Comparison of ENCODE assay signal across 27 mouse cellular contexts in the genomic region with DNA sequence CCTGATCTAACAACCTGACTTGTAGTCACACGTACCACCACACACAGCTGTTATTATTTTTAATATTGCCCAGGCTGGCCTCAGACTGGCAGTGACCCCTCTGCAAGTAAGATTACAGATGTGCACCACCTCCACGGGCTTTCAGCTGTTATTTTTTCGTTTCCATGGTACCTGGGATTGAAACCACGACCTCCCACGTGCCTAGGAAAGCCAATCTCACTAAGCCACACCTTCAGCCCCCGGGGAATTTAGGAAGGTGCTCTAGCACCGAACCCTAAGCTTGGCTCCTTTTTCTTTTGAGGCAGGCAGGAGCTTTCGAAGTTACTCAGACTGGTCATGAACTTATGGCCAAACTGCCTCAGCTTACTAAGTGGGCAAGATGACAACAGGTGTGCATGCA. TPM values are rescaled to one million over a fixed set of nuclear protein-coding genes. Genes with fewer than 3 reads are reported as not detected.
A peak's percentile ranks its signal among the peaks of the same experiment; 100 is the strongest.
DNase-seq lines count a peak whose midpoint lies in the region; ATAC-seq and TF ChIP-seq lines count a peak whose summit lies in the region.
"Had no signal": no experiment of that assay in that cellular context is flagged by ENCODE, and none has a peak within 500 bp of the region (broad histone marks: within the 10 kb centered on the region; RNA-seq: fewer than 3 reads in every experiment).

No protein-coding gene starts in this region.

- WGBS in limb, embryonic 13.5 days = 51% methylated on average over 8 of the region's 8 CpGs
- 64% methylated on average over 8 of the region's 8 CpGs for WGBS in limb, embryonic 10.5 days
- WGBS in embryonic facial prominence, embryonic 14.5 days = 40% methylated on average over 8 of the region's 8 CpGs

- TF ChIP-seq CTCF in E14TG2a.4 (conservative IDR thresholded peaks at IDR 0.05; ENCODE audit: low read length) = no peak

- no peak overlapping the region for H3K4me3 ChIP-seq in limb, embryonic 13.5 days
- H3K4me3 ChIP-seq in limb, embryonic 10.5 days = no peak overlapping the region
- H3K4me3 ChIP-seq in E14TG2a.4 (replicated peaks; ENCODE audit: low read length) = 0 out of 2 replicates have a peak overlapping the region, but pooled peaks have one; percentile 26
- no peak overlapping the region for H3K4me3 ChIP-seq in embryonic facial prominence, embryonic 14.5 days (ENCODE audit: low read depth, low read length)
- H3K4me3 ChIP-seq: embryonic facial prominence, embryonic 15.5 days; erythroblast, embryonic 14.5 days; forebrain, embryonic 15.5 days; heart, embryonic 12.5 days had no signal

- DNase-seq in limb, embryonic 10.5 days (ENCODE audit: low spot score) = no peak
- DNase-seq in R1 (ENCODE audit: low read depth, low spot score) = peak; percentile 84
- DNase-seq in embryonic facial prominence, embryonic 14.5 days (ENCODE audit: low spot score) = peak; percentile 35
- no peak for DNase-seq in gastrocnemius, adult 8-10 months (ENCODE audit: low spot score in 2 of 2)
- DNase-seq in adrenal gland, postnatal 10 days = no peak
- DNase-seq: adrenal gland, adult 8-10 months; cerebellum, adult 11-12 months; cerebellum, adult 9-10 months; cerebellum, postnatal 25 days; gastrocnemius, postnatal 10 days had no signal

- no peaks in the 10 kb centered on the region for H3K4me1 ChIP-seq in limb, embryonic 13.5 days
- H3K4me1 ChIP-seq in limb, embryonic 10.5 days = peaks cover 5% of the 10 kb centered on the region
- H3K4me1 ChIP-seq in E14TG2a.4 (replicated peaks; ENCODE audit: low read depth, low read length) = peaks cover 98% of the 10 kb centered on the region
- no peaks in the 10 kb centered on the region for H3K4me1 ChIP-seq in embryonic facial prominence, embryonic 14.5 days (ENCODE audit: control insufficient read depth, insufficient read depth, low read length)

- no peak overlapping the region for H3K27ac ChIP-seq in limb, embryonic 13.5 days
- H3K27ac ChIP-seq in limb, embryonic 10.5 days = no peak overlapping the region
- no peak overlapping the region for H3K27ac ChIP-seq in embryonic facial prominence, embryonic 14.5 days (replicated peaks; ENCODE audit: low read depth, low read length)
- H3K27ac ChIP-seq: embryonic facial prominence, embryonic 15.5 days; forebrain, embryonic 15.5 days had no signal

- 0 out of 2 replicates have a peak overlapping the region, but pooled peaks have one; percentile 19 for H3K9ac ChIP-seq in limb, embryonic 13.5 days
- no peak overlapping the region for H3K9ac ChIP-seq in embryonic facial prominence, embryonic 14.5 days (ENCODE audit: low read depth, low read length)
- H3K9ac ChIP-seq: embryonic facial prominence, embryonic 15.5 days; forebrain, embryonic 15.5 days; heart, embryonic 12.5 days had no signal

- no peaks in the 10 kb centered on the region for H3K36me3 ChIP-seq in limb, embryonic 13.5 days
- no peaks in the 10 kb centered on the region for H3K36me3 ChIP-seq in limb, embryonic 10.5 days
- H3K36me3 ChIP-seq in E14TG2a.4 (ENCODE audit: insufficient read depth, low read length) = no peaks in the 10 kb centered on the region; the same call in 1 of the 2 replicates
- no peaks in the 10 kb centered on the region for H3K36me3 ChIP-seq in embryonic facial prominence, embryonic 14.5 days (ENCODE audit: control insufficient read depth, insufficient read depth, low read length)
- H3K36me3 ChIP-seq: embryonic facial prominence, embryonic 15.5 days; forebrain, embryonic 15.5 days; heart, embryonic 12.5 days had no signal

- no peaks in the 10 kb centered on the region for H3K9me3 ChIP-seq in limb, embryonic 13.5 days
- H3K9me3 ChIP-seq in limb, embryonic 10.5 days (replicated peaks) = no peaks in the 10 kb centered on the region
- H3K9me3 ChIP-seq in E14TG2a.4 (ENCODE audit: low read length) = no peaks in the 10 kb centered on the region
- no peaks in the 10 kb centered on the region for H3K9me3 ChIP-seq in embryonic facial prominence, embryonic 14.5 days (ENCODE audit: control insufficient read depth, low read length)
- H3K9me3 ChIP-seq: embryonic facial prominence, embryonic 15.5 days; forebrain, embryonic 15.5 days; heart, embryonic 12.5 days had no signal

- H3K27me3 ChIP-seq in limb, embryonic 13.5 days = no peaks in the 10 kb centered on the region
- H3K27me3 ChIP-seq in limb, embryonic 10.5 days (ENCODE audit: low read depth, poor library complexity, severe bottlenecking) = no peaks in the 10 kb centered on the region
- H3K27me3 ChIP-seq in E14TG2a.4 (ENCODE audit: insufficient read depth, low read length) = no peaks in the 10 kb centered on the region
- no peaks in the 10 kb centered on the region for H3K27me3 ChIP-seq in embryonic facial prominence, embryonic 14.5 days (replicated peaks; ENCODE audit: control insufficient read depth, insufficient read depth, low read length)
- H3K27me3 ChIP-seq: embryonic facial prominence, embryonic 15.5 days; forebrain, embryonic 15.5 days; heart, embryonic 12.5 days; Patski had no signal

- no peak for ATAC-seq in limb, embryonic 13.5 days (ENCODE audit: low FRiP score, low read depth)
- ATAC-seq in embryonic facial prominence, embryonic 14.5 days (ENCODE audit: low read depth) = no peak
- ATAC-seq: forebrain, embryonic 15.5 days; hindbrain, embryonic 16.5 days; inflammation-experienced regulatory T-cells, adult 6 months; intestine, postnatal 0 days; Patski had no signal

- H3K4me2 ChIP-seq in limb, embryonic 13.5 days (replicated peaks) = no peak overlapping the region
- H3K4me2 ChIP-seq in embryonic facial prominence, embryonic 14.5 days (ENCODE audit: low read depth, low read length) = no peak overlapping the region
- H3K4me2 ChIP-seq: embryonic facial prominence, embryonic 15.5 days; forebrain, embryonic 15.5 days; heart, embryonic 12.5 days had no signal

RNA-seq across cellular contexts. Expression of gene Zbtb32, which starts 5.7 kb away (rescaled TPM):
- 0.23 and 0.60 TPM in 2 replicates for polyA plus RNA-seq in limb, embryonic 13.5 days (2015; fragmentation: Nextera tagmentation; extraction: Ambion mirVana)
- polyA plus RNA-seq in limb, embryonic 10.5 days (2016; fragmentation: Nextera tagmentation; extraction: Ambion mirVana) = 0.15 and 0.45 TPM in 2 replicates
- polyA plus RNA-seq in embryonic facial prominence, embryonic 14.5 days (2014; fragmentation: Nextera tagmentation; extraction: Ambion mirVana) = 0.26 and 0.45 TPM in 2 replicates
- total RNA-seq in gastrocnemius, adult 8-10 months (2022) = not detected
- under 1 TPM; 0.18 to 0.27 TPM for total RNA-seq in adrenal gland, postnatal 10 days (2021)
- total RNA-seq: gastrocnemius, postnatal 10 days; heart, adult 8-10 months; heart, postnatal 25 days had no signal

RNA-seq across cellular contexts. Expression of gene Upk1a, which starts 8.2 kb away (rescaled TPM):
- polyA plus RNA-seq in limb, embryonic 13.5 days (2015; fragmentation: Nextera tagmentation; extraction: Ambion mirVana) = 1.5 and 1.7 TPM in 2 replicates
- polyA plus RNA-seq in limb, embryonic 10.5 days (2016; fragmentation: Nextera tagmentation; extraction: Ambion mirVana) = 7.9 and 8.2 TPM in 2 replicates
- 0.39 and 0.47 TPM in 2 replicates for polyA plus RNA-seq in embryonic facial prominence, embryonic 14.5 days (2014; fragmentation: Nextera tagmentation; extraction: Ambion mirVana)
- total RNA-seq in gastrocnemius, adult 8-10 months (2022) = under 1 TPM in 1 of 4 experiments, not detected in 3; 0.20 TPM
- under 1 TPM; 0.33 to 0.48 TPM for total RNA-seq in adrenal gland, postnatal 10 days (2021)

RNA-seq across cellular contexts. Expression of gene Kmt2b, which starts 15.9 kb away (rescaled TPM):
- polyA plus RNA-seq in limb, embryonic 13.5 days (2015; fragmentation: Nextera tagmentation; extraction: Ambion mirVana) = 11.0 and 12.6 TPM in 2 replicates
- polyA plus RNA-seq in limb, embryonic 10.5 days (2016; fragmentation: Nextera tagmentation; extraction: Ambion mirVana) = 10.2 and 10.6 TPM in 2 replicates
- polyA plus RNA-seq in embryonic facial prominence, embryonic 14.5 days (2014; fragmentation: Nextera tagmentation; extraction: Ambion mirVana) = 11.7 and 13.3 TPM in 2 replicates
- 10 to 100 TPM; 10.9 to 15.2 (median 13.0) TPM for total RNA-seq in gastrocnemius, adult 8-10 months (2022)
- 10 to 100 TPM; 34.9 to 48.7 TPM for total RNA-seq in adrenal gland, postnatal 10 days (2021)

RNA-seq across cellular contexts. Expression of gene Cox6b1, which starts 21.5 kb away (rescaled TPM):
- 766 and 797 TPM in 2 replicates for polyA plus RNA-seq in limb, embryonic 13.5 days (2015; fragmentation: Nextera tagmentation; extraction: Ambion mirVana)
- 776 and 820 TPM in 2 replicates for polyA plus RNA-seq in limb, embryonic 10.5 days (2016; fragmentation: Nextera tagmentation; extraction: Ambion mirVana)
- 860 and 1,015 TPM in 2 replicates for polyA plus RNA-seq in embryonic facial prominence, embryonic 14.5 days (2014; fragmentation: Nextera tagmentation; extraction: Ambion mirVana)
- 1,000 to 10,000 TPM; 1,165 to 1,556 (median 1,355) TPM for total RNA-seq in gastrocnemius, adult 8-10 months (2022)
- 1,000 to 10,000 TPM; 3,012 to 3,285 TPM for total RNA-seq in adrenal gland, postnatal 10 days (2021)

RNA-seq across cellular contexts. Expression of gene Etv2, which starts 31.2 kb away (rescaled TPM):
- not detected in 2 replicates for polyA plus RNA-seq in limb, embryonic 13.5 days (2015; fragmentation: Nextera tagmentation; extraction: Ambion mirVana)
- 1.3 and 2.5 TPM in 2 replicates for polyA plus RNA-seq in limb, embryonic 10.5 days (2016; fragmentation: Nextera tagmentation; extraction: Ambion mirVana)
- polyA plus RNA-seq in embryonic facial prominence, embryonic 14.5 days (2014; fragmentation: Nextera tagmentation; extraction: Ambion mirVana) = not detected in 2 replicates
- not detected for total RNA-seq in gastrocnemius, adult 8-10 months (2022)
- total RNA-seq in adrenal gland, postnatal 10 days (2021) = not detected
- total RNA-seq: adrenal gland, adult 8-10 months; gastrocnemius, postnatal 10 days; heart, adult 8-10 months; heart, postnatal 25 days had no signal
- polyA plus RNA-seq: cortical plate, adult 2 months; embryonic facial prominence, embryonic 15.5 days; erythroblast, embryonic 14.5 days; forebrain, embryonic 11.5 days; forebrain, embryonic 15.5 days; gonadal fat pad, adult 2 months; heart, embryonic 16.5 days; hindbrain, embryonic 11.5 days; hindbrain, embryonic 16.5 days; inflammation-experienced regulatory T-cells, adult 6 months; intestine, postnatal 0 days; Patski had no signal

Comparison
In these comparisons a context has a peak if more than half of its experiments do, and no peak if none do; other contexts are left out.
1. DNase-seq: peak in R1 (single experiment) and embryonic facial prominence, embryonic 14.5 days (single experiment); none in limb, embryonic 10.5 days (single experiment), gastrocnemius, adult 8-10 months (0 of 2) and adrenal gland, postnatal 10 days (single experiment).